Mouse (Mus musculus) limb, embryonic 15.5 days (tissue): ENCODE results near the gene G6pdx. TPM values are rescaled to one million over a fixed set of nuclear protein-coding genes. Genes with fewer than 3 reads are reported as not detected.

Experiments
- ATAC-seq: fragments of 200-750 bp; cut with Nextera tagmentation; 2 replicates; pipeline ENCODE4 v1.8.0; 2017; ENCODE audit warnings: low read depth, moderate TSS enrichment; ENCODE audit not compliant: insufficient number of reproducible peaks, low FRiP score, low TSS enrichment
- H3K27ac ChIP-seq: fragments of 300-500 bp; sonication (generic); 2 replicates; pipeline ENCODE4 v1.5.1; 2015; ENCODE audit warnings: moderate library complexity, mild to moderate bottlenecking, inconsistent platforms
- H3K27me3 ChIP-seq: fragments of 300-500 bp; sonication (generic); 2 replicates; pipeline ENCODE4 v1.6.1; 2015; ENCODE audit warnings: inconsistent platforms
- H3K36me3 ChIP-seq: fragments of 300-500 bp; sonication (generic); 2 replicates; pipeline ENCODE4 v1.6.1; 2015; ENCODE audit warnings: inconsistent platforms
- H3K4me1 ChIP-seq: fragments of 300-500 bp; sonication (generic); 2 replicates; pipeline ENCODE4 v1.6.1; 2015; ENCODE audit warnings: inconsistent platforms
- H3K4me2 ChIP-seq: fragments of 300-500 bp; sonication (generic); 2 replicates; pipeline ENCODE4 v1.6.1; 2015; ENCODE audit warnings: mild to moderate bottlenecking, inconsistent platforms
- H3K4me3 ChIP-seq: fragments of 300-500 bp; sonication (generic); 2 replicates; pipeline ENCODE4 v1.5.1; 2015; ENCODE audit warnings: mild to moderate bottlenecking, inconsistent platforms
- H3K9ac ChIP-seq: fragments of 300-500 bp; sonication (generic); 2 replicates; pipeline ENCODE4 v1.6.1; 2015; ENCODE audit warnings: inconsistent platforms
- H3K9me3 ChIP-seq: fragments of 300-500 bp; sonication (generic); 2 replicates; pipeline ENCODE4 v1.6.1; 2016; ENCODE audit warnings: inconsistent platforms
- WGBS: fragments of 180-500 bp; shearing (Covaris S2); methylation state at CpG from one replicate; pipeline ENCODE4 v1.1.7; 2015; 5-methylcytosine and 5-hydroxymethylcytosine counted together
- polyA plus RNA-seq: library from polyadenylated mRNA; unstranded; fragments of >200 nt; fragmentation: Nextera tagmentation; extraction: Ambion mirVana; gene quantifications from 2 replicates; pipeline ENCODE4 v1.2.1, GENCODE M21; 2015

G6pdx gene
- polyA plus RNA-seq = 66.8 and 67.2 TPM in 2 replicates

- Histone ChIP-seq H3K27ac (peak within 1 kb of the TSS; percentile 90), H3K9ac (peak within 1 kb of the TSS; percentile 38; the same call in 1 of the 2 replicates), H3K4me3 (peak within 1 kb of the TSS; percentile 52), H3K27me3 (no peaks in the 10 kb centered on the region), H3K9me3 (no peaks in the 10 kb centered on the region), H3K36me3 (peaks cover 6% of the 10 kb centered on the region; the same call in 1 of the 2 replicates), H3K4me1 (peaks cover 2% of the 10 kb centered on the region; the same call in 1 of the 2 replicates), H3K4me2 (peak within 1 kb of the TSS; percentile 52)
- WGBS = 27% methylated on average over 25 of the region's 25 CpGs
- peak; percentile 83 for ATAC-seq
Measured at GRCm38 (mm10) chrX:74428826-74429276, at the start of gene G6pdx. TSS of gene G6pdx (minus strand) at chrX:74429194.

DNA sequence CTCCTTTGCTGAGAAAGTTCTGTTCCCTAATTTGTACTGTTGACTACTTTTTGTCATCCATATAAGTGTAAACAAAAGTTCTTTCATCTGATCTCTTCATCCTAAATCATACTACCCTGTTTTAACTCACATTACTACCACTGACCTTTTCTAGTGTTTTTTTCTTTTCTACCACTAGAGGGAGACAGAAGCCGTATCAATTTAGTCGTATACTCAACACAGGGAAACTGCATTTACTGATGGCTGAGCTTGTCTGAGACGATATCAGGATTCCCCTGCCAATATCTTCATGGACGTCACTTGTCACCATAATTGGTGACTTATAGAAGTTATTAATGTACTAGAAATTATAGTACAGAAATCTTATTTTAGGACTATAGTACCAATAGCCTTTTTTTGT is 23.8 kb upstream of the G6pdx start:
- Histone ChIP-seq H3K27ac (no peak overlapping the region), H3K4me3 (no peak overlapping the region), H3K4me2 (no peak overlapping the region), H3K9me3 (no peaks in the 10 kb centered on the region), H3K36me3 (peaks cover 6% of the 10 kb centered on the region; the same call in 1 of the 2 replicates), H3K4me1 (no peaks in the 10 kb centered on the region), H3K27me3 (no peaks in the 10 kb centered on the region), H3K9ac (no peak overlapping the region)
- WGBS = 12% methylated on average over 4 of the region's 4 CpGs
- no peak for ATAC-seq

GRCm38 (mm10) chrX:74451157-74451912 is 22.3 kb upstream of the G6pdx start:
- Histone ChIP-seq H3K4me2 (no peak overlapping the region), H3K27me3 (no peaks in the 10 kb centered on the region), H3K9me3 (no peaks in the 10 kb centered on the region), H3K36me3 (peaks cover 6% of the 10 kb centered on the region; the same call in 1 of the 2 replicates), H3K9ac (no peak overlapping the region), H3K4me3 (no peak overlapping the region), H3K27ac (no peak overlapping the region), H3K4me1 (no peaks in the 10 kb centered on the region)
- ATAC-seq = no peak
- 74% methylated on average over 4 of the region's 4 CpGs for WGBS

DNA sequence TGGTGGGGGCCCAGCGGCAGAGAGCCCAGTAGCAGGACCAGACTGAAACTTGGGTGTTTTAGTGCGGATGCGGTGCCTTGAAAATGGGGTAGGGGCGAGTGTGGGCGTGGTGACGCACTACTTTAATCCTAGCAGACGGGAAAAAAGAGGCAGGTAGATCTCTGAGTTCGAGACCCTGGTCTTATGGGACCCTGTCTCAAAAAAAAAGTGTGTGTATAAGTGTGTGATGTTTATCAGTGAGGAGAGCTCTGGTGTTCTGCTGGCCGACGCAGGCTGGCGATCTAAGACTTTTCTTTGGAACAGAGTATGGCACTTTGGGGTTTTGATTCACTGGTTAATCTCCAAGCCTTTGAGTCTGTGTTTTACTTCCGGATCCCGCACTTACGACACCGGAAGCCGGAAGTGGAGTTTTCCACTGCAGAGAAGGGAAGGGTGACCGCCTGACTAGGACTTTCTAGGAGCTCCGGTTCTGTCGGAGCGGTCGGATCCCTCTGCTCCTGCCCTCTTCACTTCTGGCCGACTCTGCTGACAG is 362 bp upstream of the G6pdx start:
- WGBS = 30% methylated on average over 22 of the region's 22 CpGs
- ATAC-seq = peak; percentile 71; the same call in 1 of the 2 replicates
- Histone ChIP-seq H3K36me3 (peaks cover 11% of the 10 kb centered on the region; the same call in 1 of the 2 replicates), H3K9me3 (no peaks in the 10 kb centered on the region), H3K4me2 (peak overlapping the region; percentile 52), H3K4me3 (peak overlapping the region; percentile 52), H3K4me1 (peaks cover 2% of the 10 kb centered on the region; the same call in 1 of the 2 replicates), H3K27me3 (no peaks in the 10 kb centered on the region), H3K27ac (peak overlapping the region; percentile 90), H3K9ac (peak overlapping the region; percentile 38; the same call in 1 of the 2 replicates)

- WGBS = 26% methylated on average over 35 of the region's 35 CpGs
- Histone ChIP-seq H3K27me3 (no peaks in the 10 kb centered on the region), H3K4me2 (peak overlapping the region; percentile 52)
Measured at GRCm38 (mm10) chrX:74428146-74428825, 708 bp downstream of the G6pdx start.

GRCm38 (mm10) chrX:74427116-74427515 is 1.9 kb downstream of the G6pdx start:
- H3K4me2 ChIP-seq = no peak overlapping the region
- 87% methylated on average over 3 of the region's 3 CpGs for WGBS

More at GRCm38 (mm10) chrX:74428146-74428825, 708 bp downstream of the G6pdx start:
- peak overlapping the region; percentile 35; the same call in 1 of the 2 replicates for H3K9ac ChIP-seq
- H3K4me1 ChIP-seq = peaks cover 2% of the 10 kb centered on the region; the same call in 1 of the 2 replicates
- H3K4me3 ChIP-seq = peak overlapping the region; percentile 52
- peak; percentile 31; the same call in 1 of the 2 replicates for ATAC-seq
- H3K9me3 ChIP-seq = no peaks in the 10 kb centered on the region
- peaks cover 5% of the 10 kb centered on the region; the same call in 1 of the 2 replicates for H3K36me3 ChIP-seq
- peak overlapping the region; percentile 90 for H3K27ac ChIP-seq

DNA sequence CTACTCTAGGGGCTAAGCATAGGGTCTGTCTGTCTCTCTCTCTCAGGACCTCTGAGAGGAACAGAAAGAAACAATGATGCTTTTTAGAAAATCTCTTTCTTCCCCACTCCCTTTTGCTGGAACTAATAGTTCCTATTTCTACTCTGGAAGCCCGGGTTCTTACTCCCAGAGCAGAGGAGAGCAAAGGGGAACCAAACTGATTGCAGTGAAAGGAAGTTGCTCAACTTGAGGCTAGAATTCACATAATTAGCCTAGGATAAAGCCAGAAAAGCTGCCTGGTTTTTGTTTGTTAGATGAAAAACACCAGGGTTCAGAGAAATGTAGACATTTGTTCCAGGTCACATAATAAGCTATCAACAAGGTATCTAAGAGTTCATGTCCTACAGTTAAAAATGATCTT is 2.7 kb downstream of the G6pdx start:
- Histone ChIP-seq H3K9ac (no peak overlapping the region), H3K27ac (no peak overlapping the region), H3K4me1 (peaks cover 2% of the 10 kb centered on the region; the same call in 1 of the 2 replicates), H3K36me3 (no peaks in the 10 kb centered on the region), H3K4me3 (no peak overlapping the region), H3K9me3 (no peaks in the 10 kb centered on the region), H3K4me2 (no peak overlapping the region), H3K27me3 (no peaks in the 10 kb centered on the region)
- 59% methylated on average over 1 of the region's 1 CpGs for WGBS
- no peak for ATAC-seq

More at GRCm38 (mm10) chrX:74427116-74427515, 1.9 kb downstream of the G6pdx start:
- no peak overlapping the region for H3K9ac ChIP-seq
- ATAC-seq = no peak
- H3K9me3 ChIP-seq = no peaks in the 10 kb centered on the region
- peaks cover 2% of the 10 kb centered on the region; the same call in 1 of the 2 replicates for H3K4me1 ChIP-seq
- no peaks in the 10 kb centered on the region for H3K36me3 ChIP-seq
- no peak overlapping the region for H3K27ac ChIP-seq
- no peak overlapping the region for H3K4me3 ChIP-seq
- H3K27me3 ChIP-seq = no peaks in the 10 kb centered on the region

GRCm38 (mm10) chrX:74425195-74425594 is 3.8 kb downstream of the G6pdx start:
- H3K4me3 ChIP-seq = no peak overlapping the region
- no peaks in the 10 kb centered on the region for H3K36me3 ChIP-seq
- H3K4me1 ChIP-seq = peaks cover 2% of the 10 kb centered on the region; the same call in 1 of the 2 replicates
- WGBS = 85% methylated on average over 4 of the region's 4 CpGs
- H3K4me2 ChIP-seq = no peak overlapping the region
- no peaks in the 10 kb centered on the region for H3K9me3 ChIP-seq
- no peak for ATAC-seq
- no peak overlapping the region for H3K9ac ChIP-seq
- H3K27ac ChIP-seq = no peak overlapping the region
- no peaks in the 10 kb centered on the region for H3K27me3 ChIP-seq

GRCm38 (mm10) chrX:74424443-74424842 is 4.6 kb downstream of the G6pdx start:
- Histone ChIP-seq H3K36me3 (no peaks in the 10 kb centered on the region), H3K4me3 (no peak overlapping the region), H3K9me3 (no peaks in the 10 kb centered on the region), H3K27me3 (no peaks in the 10 kb centered on the region), H3K9ac (no peak overlapping the region), H3K4me1 (peaks cover 2% of the 10 kb centered on the region; the same call in 1 of the 2 replicates), H3K27ac (no peak overlapping the region), H3K4me2 (no peak overlapping the region)
- no peak for ATAC-seq

DNA sequence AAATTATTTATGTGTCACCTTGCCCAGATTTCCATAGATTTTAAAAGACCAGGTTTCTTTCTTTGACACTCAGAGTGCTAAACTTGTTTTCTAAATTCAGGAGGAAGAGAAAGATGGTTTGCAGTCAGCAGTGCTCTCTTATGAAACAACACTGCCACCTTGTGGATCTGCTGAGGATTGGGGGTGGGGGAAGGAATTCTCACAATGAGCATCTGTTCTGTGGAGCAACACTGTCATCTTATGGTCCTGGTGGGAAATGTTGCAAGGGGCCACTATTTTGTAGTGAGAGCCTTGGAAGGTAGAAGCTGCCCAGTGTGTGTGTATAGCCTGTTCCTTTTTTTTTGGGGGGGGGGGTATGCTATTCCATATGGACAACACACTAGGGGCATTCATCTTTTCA is 15.6 kb downstream of the G6pdx start:
- no peaks in the 10 kb centered on the region for H3K4me1 ChIP-seq
- no peak for ATAC-seq
- peaks cover 15% of the 10 kb centered on the region; the same call in 1 of the 2 replicates for H3K36me3 ChIP-seq

GRCm38 (mm10) chrX:74408340-74408739 is 20.7 kb downstream of the G6pdx start:
- 46% methylated on average over 2 of the region's 2 CpGs for WGBS
- H3K4me3 ChIP-seq = no peak overlapping the region
- H3K9me3 ChIP-seq = no peaks in the 10 kb centered on the region
- no peak overlapping the region for H3K4me2 ChIP-seq
- ATAC-seq = no peak
- peaks cover 12% of the 10 kb centered on the region; the same call in 1 of the 2 replicates for H3K36me3 ChIP-seq
- no peak overlapping the region for H3K27ac ChIP-seq
- H3K4me1 ChIP-seq = no peaks in the 10 kb centered on the region
- H3K9ac ChIP-seq = no peak overlapping the region
- H3K27me3 ChIP-seq = no peaks in the 10 kb centered on the region

More for the DNA sequence above, 15.6 kb downstream of the G6pdx start:
- Histone ChIP-seq H3K9ac (no peak overlapping the region), H3K4me2 (no peak overlapping the region), H3K27me3 (no peaks in the 10 kb centered on the region), H3K9me3 (no peaks in the 10 kb centered on the region), H3K27ac (no peak overlapping the region), H3K4me3 (no peak overlapping the region)
